Mouse (Mus musculus): Measurements from ENCODE around the gene Gm20219.

DNA sequence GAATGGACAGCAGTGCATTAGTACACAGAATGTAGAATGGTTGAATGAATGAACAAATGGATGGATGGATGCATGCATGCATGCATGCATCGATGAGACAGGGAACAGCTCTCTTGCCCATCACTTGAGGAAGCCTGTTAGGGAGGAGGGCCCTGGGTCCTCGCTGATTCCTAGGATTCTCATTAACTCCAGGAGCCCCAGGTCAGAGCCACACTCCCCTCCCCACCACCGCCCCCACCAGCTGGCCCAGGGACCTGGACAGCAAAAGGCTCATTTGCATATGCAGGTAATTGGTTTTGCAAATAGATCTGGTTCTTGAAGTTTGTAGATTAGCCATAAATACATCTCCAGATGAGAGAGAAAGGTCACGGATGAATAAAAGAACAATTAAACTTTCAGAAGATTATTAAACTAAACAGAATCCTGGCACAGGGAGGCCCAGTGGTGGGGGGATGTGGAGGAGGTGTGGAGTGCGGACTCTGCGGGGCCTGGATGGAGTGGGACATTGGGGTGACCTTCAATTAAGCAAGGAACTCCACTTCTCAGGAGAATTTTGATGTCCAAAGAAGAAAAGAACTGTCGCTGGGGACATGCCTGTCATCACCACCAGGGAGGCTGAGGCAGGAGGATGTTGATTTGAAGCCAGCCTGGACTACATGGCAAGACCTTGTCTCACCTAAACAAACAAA is 9.3 kb downstream of the Gm20219 start:
- TF ChIP-seq POU5F1 (IDR thresholded peaks at IDR 0.05; ENCODE audit: borderline replicate concordance, low read length) = no peak
- TF ChIP-seq CTCF (conservative IDR thresholded peaks at IDR 0.05; ENCODE audit: low read length) = no peak
